Mouse (Mus musculus): Measurements from ENCODE around the gene Mlkl.
"Not testable (repeated sequence)": the region's sequence is repeated elsewhere in the genome, so short reads cannot be mapped to it uniquely, and the experiment has no call there.

Mlkl gene

DNA sequence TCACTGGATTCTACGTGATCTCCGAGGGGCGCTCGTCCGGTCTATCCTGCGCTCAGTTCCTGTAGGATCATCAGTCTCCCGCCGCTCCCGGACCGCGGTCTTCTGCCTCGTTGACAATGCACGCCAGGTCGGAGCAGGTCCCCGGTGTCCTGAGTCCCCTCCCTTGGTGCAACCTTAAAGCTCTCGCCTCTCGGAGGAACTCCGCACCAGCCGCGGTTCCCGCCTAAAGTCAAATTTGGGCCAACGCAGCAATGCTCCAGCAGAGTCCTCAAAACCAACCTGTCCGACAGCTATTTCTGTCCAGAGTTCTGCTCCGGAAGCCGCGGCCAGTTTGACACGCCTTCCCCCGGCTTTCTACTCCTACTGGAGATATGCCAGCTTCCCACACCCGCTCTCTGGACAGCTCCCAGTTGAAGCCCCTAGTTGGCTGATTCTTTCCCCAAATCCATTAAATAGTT, at the start of gene Mlkl:
TSS of gene Mlkl (minus strand) at position 288 of the 458 bp plus-strand sequence.
- peak in 1 of 2 experiments; percentile 17 for DNase-seq

DNA sequence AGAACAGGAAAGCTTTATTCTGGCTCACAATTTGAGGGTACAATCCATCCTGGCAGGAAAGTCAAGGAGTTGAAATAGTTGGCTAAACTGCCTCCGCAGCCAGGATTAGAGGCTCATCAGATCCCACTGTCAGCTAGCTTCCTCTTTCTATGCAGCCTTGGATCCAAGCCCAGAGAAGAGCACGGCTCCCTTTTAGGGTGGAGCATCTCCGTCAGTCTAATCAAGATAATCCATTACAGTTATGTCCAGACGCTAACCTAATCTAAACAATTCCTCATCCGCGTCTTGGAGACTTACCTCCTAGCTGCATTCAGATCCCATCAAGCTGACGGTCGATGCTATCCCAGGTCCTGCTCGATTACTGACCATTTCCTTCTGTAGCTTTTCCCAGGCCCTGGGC, 47.9 kb upstream of the Mlkl start:
- no peak for DNase-seq

DNA sequence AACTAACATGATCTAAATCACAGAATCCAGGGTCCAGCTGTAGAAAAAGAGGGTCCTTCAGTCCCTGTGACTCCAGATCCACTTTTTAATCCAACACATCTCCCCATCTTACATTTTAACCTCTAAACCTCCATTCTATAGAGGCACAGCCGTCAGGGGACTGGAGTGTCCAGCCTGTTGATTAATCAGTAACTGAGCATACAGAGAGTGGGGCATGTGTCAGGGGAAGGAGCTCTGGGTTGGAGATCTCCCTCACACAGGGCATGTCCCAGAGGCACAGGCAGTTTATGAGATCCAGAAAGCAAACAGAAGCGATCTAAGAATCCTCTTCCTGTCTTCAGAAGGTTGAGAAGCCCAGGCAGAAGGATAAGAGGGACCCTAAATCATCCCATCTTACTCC, 46.7 kb upstream of the Mlkl start:
- DNase-seq, result no peak

DNA sequence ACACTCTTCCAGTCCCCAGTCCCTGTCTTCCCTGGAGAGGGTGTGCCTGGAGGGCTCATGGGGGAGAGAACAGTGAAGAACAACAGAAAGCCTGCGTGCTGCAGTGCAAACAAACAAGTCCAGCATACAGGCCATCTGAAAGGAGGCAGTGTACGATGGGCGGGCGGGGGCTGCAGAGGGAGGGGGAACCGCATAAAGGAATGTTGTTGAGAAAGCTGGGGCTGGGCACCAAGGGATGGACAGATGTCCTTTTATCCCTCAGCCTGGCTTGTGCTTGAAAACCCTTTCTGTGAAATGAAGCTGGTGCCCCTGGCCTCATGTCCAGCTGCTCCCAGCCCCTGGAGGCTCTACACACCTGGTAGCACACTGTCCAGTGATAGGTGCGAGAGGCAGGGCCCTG, 37.2 kb upstream of the Mlkl start:
- no peak for DNase-seq

DNA sequence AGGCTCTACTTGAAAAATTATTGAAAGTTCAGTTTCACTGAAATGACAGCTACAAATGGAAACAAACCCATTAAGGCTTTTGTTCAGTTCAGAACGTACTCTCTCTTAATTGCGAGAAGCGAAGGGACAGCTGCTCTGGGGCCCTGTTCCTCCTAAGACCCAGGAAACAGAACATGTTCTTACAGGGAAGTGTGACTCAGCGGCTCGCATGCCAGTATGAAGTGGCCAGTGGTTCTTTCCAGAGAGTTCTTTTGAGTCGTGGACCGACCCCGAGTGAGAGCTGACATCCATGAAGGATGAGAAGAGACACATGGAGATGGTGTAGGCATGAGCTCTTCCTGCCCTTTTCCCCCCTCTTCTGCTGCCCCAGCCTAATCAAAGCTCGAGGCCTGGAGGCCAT, 31.7 kb upstream of the Mlkl start:
- no peak for DNase-seq

DNA sequence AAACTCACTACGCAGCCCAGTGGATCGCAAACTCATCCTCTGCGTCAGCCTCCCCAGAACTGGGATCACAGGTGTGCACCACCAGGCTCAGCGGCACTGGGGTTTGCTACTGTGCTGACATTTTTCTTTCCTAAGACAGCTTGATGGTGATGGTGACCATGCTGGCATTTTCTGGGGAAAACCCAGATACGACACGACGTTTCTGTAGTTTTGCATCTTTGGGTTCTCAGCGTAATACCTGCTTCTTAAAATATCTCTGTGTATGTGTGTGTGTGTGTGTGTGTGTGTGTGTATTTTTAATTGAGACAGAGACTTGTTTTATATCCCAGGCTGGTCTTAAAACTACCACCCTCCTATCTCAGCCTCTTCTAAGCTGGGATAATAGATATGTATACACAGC, 29.4 kb upstream of the Mlkl start:
- DNase-seq, result no peak

DNA sequence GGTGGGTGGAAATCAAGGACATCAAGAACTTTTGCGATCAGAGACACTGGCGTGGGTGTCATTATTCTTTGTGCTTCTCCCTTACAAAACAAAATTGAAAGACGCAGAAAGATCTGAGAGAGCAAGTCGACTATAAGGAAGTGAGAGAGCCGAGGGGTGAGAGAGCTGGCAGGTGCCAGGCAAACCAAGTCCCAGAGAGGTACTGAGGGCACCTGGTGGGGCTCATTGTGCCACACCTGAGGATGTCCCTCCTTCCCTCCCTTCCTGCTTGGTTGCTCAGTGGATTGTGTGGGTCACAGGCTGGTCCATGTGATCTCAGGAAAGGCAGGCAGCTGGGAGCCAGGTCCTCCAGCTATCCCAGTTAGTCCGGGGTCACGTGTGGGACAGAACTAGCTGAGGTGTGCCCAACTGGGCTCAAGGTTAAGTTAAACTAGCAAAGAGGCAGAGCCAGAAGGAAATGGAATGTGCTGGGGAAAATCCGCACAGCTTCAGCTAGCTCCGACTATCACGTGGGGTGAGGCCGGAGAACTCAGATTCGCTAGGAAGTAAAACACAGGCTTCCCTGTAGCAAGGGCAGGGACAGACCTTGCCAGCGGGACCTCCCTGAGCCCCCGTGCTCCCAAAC, 28.7 kb upstream of the Mlkl start:
- DNase-seq, result no peak

DNA sequence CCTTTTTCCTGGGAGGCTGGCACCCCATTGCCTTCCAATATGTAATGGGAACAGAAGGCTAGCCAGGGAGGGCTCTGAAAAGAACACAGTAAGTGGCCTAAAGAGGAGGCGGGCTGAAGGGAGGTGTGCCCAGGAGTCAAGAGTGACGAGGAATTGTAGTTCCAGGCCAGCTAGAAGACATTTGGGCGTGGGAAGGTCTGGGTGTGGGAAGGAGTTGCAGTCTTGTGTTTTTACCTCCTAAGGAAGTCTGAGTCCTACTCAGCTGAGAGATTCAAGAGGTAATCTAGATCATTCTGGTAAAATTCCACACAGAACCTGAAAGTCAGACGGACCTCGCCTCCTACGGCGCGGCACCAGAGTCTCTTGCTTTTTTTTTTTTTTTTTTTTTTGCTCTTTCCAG, 25.5 kb upstream of the Mlkl start:
- DNase-seq, result no peak

DNA sequence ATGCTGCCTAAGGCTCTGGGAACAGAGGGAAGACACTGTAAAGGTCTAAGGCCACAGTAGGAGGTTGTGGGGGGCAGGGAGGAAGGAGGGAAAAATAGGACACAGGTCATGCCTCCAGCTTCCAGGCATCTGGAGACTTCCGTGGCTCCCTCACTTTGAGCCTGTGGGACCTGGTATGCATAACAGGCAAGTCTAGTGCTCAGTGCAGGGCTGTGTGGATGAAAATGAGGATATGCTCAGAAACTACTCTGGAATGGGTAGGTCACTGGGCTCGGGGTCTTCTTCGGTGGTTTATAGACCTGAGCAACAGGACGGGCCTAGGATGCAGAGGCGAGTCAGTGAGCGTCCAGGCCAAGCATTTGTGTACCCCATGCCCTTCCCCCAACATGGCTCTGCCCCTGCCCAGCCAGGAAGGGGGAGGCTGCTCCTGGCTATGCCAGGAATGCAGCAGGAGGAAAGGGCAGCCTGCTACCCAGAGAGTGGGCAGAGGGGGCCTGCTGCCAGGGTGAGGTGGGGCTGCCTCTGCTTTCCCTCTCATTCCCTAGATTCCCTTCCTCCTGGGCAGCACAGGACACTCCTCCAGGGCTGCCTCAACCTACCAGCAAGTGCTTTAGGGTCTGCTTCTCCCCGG, 22.7 kb upstream of the Mlkl start:
- DNase-seq, result no peak

DNA sequence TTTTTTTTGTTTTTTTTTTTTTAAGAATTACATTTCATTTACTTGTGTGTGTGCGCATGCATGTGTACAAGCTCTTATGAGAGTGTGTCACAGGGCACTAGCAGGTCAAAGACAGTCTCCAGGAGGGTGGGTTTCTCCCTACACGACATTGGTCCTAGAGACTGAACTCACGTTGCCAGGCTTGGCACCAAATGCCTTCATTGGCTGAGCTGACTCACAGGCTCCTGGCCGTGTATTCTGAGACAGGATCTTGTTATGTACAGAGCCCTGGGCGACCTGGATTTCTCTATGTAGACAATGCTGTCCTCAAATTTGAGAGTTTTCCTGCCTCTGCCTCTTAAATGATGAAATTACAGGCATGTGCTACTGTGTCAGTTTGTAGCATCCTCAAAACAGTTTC, 22.0 kb upstream of the Mlkl start:
- DNase-seq, result peak; percentile 23 to 38

DNA sequence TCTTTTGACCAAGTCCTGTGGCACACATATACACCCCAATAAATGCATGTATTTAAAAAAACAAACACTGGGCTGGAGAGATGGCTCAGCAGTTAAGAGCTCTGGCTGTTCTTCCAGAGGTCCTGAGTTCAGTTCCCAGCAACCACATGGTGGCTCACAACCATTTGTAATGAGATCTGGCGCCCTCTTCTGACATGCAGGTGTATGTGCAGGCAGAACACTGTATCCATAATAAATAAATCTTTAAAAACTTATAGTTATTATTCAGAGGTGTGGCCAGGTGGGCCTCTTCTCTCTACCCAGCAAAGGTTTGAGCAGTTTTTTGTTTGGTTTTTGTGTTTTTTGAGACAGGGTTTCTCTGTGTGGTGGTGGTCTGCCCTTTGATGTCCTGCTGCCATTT, 20.9 kb upstream of the Mlkl start:
- no peak for DNase-seq

DNA sequence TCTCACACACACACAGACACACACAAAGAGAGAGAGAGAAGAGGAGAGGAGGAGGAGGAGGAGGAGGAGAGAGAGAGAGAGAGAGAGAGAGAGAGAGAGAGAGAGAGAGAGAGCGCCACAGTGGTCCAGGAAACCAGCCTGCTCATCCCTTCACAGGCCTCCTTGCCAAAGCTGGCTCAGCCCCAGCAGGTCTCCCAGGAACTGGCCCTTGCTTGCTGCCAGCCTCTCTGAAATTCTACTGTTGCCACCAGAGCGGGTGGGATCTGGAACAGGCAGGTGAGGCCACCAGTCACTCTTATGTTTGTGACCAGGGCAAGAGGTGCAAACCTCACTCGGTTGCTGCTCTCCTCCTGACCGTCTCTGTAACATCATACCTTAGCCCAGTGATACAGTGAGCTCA, 19.5 kb upstream of the Mlkl start:
- DNase-seq, result peak; percentile 66 to 72

DNA sequence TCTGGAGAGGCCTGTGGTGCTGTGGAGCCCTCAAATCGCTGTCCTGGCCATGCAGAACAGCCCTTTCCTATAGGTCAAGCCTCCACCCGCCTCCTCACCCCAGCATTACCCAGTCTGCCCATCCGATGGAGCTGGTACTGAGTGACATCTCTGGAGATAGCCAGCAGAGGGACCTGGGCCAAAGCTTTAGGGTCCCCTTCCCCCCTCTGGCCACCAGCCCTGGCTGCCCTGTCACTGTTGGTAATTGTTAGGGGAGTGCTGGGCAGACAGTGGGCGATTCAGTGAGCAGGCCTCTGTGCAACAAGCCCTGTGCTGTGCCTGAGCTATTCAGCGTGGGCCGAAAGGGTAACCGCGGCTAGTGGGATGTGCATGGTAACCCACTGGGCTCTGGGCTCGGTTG, 15.5 kb upstream of the Mlkl start:
- peak in 1 of 2 experiments; percentile 31 for DNase-seq

DNA sequence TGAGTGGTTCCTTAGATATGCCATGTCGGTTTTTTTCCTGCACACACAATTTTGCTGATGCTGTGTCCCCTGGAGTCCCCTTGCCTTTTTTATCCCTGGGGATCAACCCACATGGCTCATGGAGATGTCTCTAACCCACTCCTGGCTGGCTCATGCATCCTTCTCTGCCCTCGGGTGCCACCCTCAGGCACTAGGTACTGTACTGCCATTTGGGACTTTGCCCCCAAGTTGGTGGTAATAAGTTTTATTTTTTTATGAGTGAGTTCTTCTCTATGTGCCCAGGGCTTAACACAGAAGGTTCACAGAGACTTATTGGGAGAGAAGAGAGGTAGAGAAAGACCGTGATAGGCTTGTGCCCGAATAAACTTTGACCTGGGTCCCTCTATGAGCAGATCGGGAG, 14.3 kb upstream of the Mlkl start:
- DNase-seq, result no peak

DNA sequence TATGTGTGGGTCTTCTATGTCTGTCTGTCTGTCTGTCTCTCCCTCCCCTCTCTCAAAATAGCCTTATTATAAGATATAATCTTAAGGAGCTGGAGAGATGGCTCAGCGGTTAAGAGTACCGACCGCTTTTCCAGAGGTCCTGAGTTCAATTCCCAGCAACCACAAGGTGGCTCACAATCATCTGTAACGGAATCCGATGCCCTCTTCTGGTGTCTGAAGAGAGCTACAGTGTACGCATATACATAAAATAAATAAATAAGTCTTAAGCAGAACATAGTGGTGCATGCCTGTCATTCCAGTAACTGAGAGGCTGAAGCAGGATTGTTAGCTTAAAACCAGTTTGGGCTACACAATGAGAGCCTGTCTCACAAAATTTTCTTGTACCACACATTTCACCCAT, 12.6 kb upstream of the Mlkl start:
- no peak for DNase-seq

DNA sequence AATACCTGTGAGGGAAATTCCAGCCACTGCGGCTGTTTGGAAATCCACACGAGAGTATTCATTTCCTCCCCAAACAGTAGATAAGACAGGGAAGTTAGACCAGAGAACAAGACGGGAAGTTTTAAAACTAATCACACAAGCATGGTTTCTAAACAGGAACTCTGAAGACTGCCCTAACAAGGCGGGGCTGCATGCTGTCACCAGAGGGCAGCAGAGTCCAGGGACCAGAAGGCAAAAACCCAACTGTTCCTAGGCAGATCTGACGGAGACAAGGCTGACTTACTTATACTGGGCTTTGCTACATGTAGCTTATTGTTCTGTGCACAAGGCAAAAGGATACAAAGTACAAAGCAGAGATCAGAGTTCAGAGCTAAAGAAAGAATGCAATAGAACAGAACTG, 5.2 kb upstream of the Mlkl start:
- DNase-seq, result peak; percentile 83 to 84

DNA sequence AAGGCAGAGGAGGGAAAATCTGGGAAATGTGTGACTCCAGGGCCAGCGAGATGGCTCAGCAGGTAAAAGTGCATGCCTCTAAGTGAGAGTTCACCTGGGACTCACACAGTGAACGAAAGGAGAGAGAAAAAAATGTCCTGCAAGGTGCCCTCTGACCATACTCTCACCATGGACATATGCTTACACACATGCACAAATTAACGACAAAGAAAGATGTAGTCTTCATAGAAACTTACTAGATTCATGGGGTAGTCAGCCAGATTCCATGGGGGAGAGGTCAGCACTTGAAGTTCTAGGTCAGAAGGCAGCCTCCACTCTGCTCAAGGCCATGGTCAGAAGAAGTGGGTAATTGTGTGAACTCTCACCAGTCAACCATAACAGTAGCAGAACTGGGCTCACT, 2.2 kb upstream of the Mlkl start:
- DNase-seq, result no peak

DNA sequence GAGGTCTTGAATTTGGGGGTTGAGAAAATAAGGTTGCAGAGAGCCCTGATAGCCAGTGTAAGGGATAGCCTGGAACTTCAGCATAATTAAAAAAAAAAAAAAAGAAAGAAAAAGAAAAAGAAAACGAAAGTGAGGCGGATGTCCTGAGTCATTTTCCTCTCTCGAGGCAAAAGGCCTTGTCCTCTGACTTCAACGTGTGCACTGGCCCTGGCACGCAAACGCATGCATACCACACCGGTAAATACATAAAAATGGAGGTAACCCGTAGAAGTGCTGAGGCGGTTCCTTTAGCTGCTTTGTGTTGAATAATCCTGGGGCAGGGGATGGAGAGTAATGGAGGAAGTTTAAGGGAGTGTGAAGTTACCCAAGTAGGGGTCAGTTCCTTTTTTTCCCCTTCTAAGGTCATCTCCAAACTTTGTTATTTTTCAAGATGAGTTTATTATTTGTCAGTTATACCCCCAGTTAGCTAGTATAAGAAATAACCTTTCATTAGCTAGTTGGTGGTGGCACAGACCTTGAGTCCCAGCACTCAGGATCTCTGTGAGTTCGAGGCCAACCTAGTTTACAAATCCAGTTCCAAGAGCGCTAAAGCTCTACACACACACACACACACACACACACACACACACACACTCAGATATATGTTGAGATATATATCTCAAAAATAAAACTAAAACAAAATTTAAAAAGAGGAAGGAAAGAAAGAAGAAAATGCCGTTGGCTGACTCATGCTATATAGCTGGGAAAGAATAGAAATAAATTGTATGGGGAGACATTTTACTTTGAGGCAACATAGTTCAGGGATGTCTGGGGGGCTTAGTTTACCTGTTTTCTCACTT, 612 bp upstream of the Mlkl start:
- no peak for DNase-seq

DNA sequence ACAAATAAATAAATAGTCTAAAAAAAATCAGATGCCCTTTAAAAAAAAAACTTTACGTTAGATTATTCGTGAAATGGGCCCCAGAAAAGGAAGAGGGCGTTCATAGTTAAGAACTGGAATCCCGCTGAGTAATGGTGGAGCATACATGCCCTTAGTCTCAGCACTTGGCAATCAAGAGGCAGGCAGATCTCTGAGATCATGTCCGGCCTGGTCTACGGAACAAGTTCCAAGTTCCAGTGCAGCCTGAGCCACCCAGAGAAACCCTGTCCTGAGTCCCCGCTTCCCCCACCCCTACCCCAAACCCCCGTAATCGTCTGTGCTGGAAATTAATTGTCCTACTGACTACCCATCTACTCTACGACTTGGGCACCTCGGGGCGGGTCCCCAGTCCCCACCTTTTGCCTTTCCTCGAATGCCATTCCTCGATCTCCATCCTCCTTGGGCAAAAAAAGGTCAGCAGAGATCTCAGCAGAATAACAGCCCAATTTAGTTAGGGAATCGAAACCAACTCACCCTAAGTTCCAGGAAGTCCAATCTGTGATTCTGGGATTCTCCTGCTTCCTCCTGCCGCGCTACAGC, 577 bp downstream of the Mlkl start:
- DNase-seq, result no peak

DNA sequence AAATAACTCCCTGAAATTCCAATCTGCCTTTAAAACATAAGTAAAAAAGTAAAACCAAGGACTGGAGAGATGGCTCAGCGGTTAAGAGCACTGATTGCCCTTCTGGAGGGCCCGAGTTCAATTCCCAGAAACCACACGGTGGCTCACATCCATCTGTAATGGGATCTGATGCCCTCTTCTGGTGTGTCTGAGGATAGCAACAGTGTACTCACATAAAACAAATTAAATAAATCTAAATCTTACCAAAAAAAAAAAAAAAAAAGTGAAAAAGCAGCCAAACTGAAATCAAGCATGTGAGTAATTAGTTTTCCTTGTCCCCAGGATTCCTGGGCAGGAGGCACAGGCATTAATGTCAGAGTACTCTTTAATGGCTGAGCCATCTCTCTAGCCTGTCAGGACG, 1.3 kb downstream of the Mlkl start:
- no peak for DNase-seq

DNA sequence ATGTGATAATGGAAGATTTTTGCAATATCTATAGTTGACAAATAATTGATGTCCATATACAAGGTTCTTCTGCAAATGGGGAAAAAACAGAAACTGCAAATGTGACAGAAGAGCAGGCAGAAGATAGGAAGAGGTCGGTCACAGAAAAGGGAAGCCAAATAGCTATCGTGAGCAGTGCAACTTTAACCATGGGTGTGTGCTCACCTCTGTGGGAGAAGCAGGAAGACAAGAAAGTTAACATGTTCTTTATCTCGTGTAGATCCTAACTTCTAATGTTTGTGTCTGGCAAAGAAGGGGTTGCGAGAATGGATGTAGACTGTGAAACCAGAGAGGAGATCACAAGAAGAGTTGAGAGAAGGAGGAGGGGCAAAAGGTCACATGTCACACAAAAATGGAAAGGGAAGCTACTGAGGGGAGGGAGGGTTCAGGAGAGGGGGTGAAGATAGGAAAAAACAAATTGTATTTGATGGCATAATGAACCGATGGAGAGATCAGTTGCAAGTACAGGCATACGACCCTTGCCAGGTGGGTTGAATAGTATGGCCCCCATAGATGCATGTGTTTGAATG, 12.7 kb downstream of the Mlkl start:
- DNase-seq, result no peak

DNA sequence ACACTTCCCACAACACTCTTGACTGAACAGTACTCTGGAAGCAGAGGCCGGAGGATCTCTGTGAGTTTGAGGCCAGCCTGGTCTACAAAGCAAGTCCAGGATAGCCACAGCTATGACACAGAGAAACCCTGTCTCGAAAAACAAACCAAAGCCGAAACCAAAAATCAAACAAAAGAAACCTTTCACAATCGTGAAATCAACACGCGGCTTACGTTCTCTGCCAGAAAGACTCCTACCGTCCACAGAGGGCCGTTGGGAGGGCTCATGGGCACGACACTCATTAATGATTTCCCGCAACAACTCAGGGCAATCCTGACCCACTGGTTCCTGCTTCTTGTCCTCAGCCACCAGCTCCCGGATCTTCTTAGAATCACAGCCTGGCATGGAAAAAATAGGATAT, 23.2 kb downstream of the Mlkl start:
- no peak for DNase-seq

DNA sequence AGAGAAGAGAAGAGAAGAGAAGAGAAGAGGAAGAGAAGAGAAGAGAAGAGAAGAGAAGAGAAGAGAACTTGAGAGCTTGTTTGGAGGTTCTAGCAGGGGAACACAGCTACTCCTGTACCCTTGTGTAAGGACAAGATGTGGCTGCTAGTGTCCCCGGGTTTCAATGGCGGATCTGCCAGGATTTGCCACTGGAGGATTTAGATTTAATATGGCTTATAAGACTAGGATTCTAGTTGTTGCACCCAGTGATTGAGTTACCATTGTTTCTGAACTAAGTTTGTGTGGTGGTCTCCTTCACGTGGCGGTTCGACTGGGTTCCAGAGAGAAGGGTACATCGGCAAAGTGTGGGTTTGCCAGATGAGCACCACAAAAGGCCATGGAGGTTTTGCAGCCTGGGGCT, 24.0 kb downstream of the Mlkl start:
- DNase-seq, result not testable (repeated sequence)

All from cerebellum, postnatal 36 days (tissue).